Mouse (Mus musculus) small intestine, adult 2 months (tissue): Measurements from ENCODE around the gene Herc2.

Experiments
- CTCF ChIP-seq: fragments of 200-500 bp; IDR thresholded peaks from 2 replicates; pipeline ENCODE4 v1.5.1; 2012; ENCODE audit warnings: low read depth, mild to moderate bottlenecking, control low read depth, inconsistent platforms, low read length, moderate library complexity, mixed read lengths; ENCODE audit not compliant: insufficient replicate concordance, insufficient read length; ENCODE audit errors: extremely low read depth
- POLR2A ChIP-seq: fragments of 200-500 bp; IDR thresholded peaks from 2 replicates; pipeline ENCODE4 v1.6.1; 2012; ENCODE audit warnings: low read depth, mild to moderate bottlenecking, control low read depth, inconsistent platforms, low read length, moderate library complexity

- TF ChIP-seq POLR2A: no peak
- no peak for TF ChIP-seq CTCF
Observed at GRCm38 (mm10) chr7:56236617-56237016, 186.6 kb downstream of the Herc2 start.
